Mouse (Mus musculus): ENCODE data around the gene Skint2.

The Skint2 gene

DNA sequence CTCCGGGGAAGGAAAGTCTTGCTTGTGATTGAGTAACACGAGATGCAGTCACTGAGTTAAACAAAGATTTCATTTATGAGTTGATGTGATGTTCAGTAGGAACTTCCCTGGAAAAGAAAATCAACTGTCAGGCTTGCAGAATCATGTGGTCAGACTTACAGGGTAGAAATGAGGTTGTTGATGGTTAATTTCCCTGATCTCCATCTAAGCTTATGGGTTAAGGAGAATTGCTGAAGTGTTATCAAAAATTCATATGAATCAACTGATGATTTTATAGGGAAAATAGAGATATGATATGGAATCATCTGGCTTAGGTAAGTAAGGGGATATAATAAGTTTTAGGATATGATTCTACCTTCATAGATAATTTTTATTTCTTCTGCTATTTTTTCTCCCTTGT, at the start of gene Skint2:
Gene Skint2 (plus strand): TSS at position 301 of the 400 bp plus-strand sequence.
- no peak for DNase-seq
